Mouse (Mus musculus): ENCODE measurements around the gene Nt5e.

The Nt5e gene

GRCm38 (mm10) chr9:88394852-88395251 is 67.9 kb downstream of the Nt5e start:
- no peak for DNase-seq

GRCm38 (mm10) chr9:88398461-88398860 is 71.5 kb downstream of the Nt5e start:
- DNase-seq: no peak

GRCm38 (mm10) chr9:88404088-88404487 is 77.1 kb downstream of the Nt5e start:
- peak; percentile 34 for DNase-seq

GRCm38 (mm10) chr9:88404515-88404914 is 77.5 kb downstream of the Nt5e start:
- no peak for DNase-seq

- no peak for DNase-seq
Measured at GRCm38 (mm10) chr9:88409978-88410377, 83.0 kb downstream of the Nt5e start.

GRCm38 (mm10) chr9:88416752-88417151 is 89.8 kb downstream of the Nt5e start:
- no peak for DNase-seq
